Mouse (Mus musculus): ENCODE measurements around the gene Parp14.

- TF ChIP-seq CTCF (IDR thresholded peaks at IDR 0.05; ENCODE audit: low read depth, low read length), result no peak
- no peak for TF ChIP-seq POLR2A (IDR thresholded peaks at IDR 0.05; ENCODE audit: extremely low read depth, insufficient read depth, low read length)
Measured at GRCm38 (mm10) chr16:35808838-35809237, 62.5 kb downstream of the Parp14 start.

Data from liver, adult 2 months (tissue).